Mouse (Mus musculus) kidney, postnatal 36 days (tissue): ENCODE data around the gene Ubd.
"Not testable (repeated sequence)": the region's sequence is repeated elsewhere in the genome, so short reads cannot be mapped to it uniquely, and the experiment has no call there.

Source experiments
- DNase-seq, 2 experiments: peaks; one replicate each; pipeline ENCODE4 v3.0.0; 2021 to 2022; ENCODE audit warnings: mixed read lengths in 2 of 2

Gene Ubd

DNA sequence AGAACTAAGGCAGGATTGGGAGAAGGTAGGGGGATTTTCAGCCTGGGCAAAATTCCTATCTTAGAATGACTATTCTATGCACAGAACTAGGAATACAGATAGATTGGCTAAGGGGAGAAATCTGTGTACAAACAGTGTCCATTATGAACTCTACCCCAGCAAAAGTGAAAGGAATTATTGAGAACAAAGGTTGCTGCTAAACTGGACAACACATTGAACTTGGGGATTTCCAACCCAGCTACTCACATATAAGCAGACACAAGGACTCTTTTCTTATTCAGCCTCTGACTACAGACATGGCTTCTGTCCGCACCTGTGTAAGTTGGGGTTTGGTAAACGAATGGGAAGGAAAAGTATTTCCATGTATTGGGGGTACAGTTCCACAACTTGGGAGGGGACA lies at the start of gene Ubd:
TSS of gene Ubd (plus strand) at position 237 of the 400 bp plus-strand sequence.
- no peak for DNase-seq

DNA sequence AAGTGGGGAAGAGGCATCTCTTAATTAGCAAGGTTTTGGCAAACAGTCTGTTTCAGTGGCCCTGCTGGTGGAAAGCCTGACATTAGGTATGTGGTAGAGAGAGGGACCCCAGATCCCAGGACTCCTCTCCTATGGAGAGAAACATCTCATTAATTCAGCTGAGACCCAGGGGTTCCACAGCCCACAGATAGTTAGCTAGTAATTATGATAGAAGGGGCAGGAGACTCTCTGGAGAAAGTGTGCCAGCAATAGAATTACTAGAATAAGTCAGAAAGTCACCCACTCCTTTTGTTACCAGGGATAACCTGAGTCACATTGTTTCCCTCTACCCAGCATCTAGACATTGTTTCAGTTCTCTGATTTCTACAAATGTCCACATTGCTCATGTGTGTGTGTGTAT lies 32.3 kb upstream of the Ubd start, which contains the start of gene Olfr93:
TSS of gene Olfr93 (minus strand) at position 101 of the 400 bp plus-strand sequence.
- no peak for DNase-seq

GRCm38 (mm10) chr17:37185474-37185873 lies 8.2 kb upstream of the Ubd start:
- no peak for DNase-seq

DNA sequence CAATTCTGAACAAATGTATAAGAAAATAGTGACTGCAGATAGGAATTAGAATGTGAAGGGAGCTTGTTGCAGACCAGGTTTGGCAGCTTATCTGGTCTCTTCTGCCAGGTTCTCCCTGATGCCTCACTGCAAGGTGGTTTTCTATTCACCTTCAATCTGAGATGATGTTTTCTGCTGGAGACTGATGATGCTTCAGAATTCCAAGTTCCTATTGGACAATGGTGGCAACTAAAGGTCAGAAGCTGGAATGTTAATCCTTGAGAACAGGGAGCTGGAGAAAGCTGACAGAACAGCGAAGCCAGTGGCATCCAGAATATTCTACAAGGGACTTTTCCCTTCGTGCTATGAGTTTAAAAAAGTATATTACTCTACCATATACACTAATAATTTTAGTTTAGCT lies 3.0 kb upstream of the Ubd start:
- DNase-seq, result peak; percentile 67 to 71

GRCm38 (mm10) chr17:37193032-37193431 lies 660 bp upstream of the Ubd start:
- DNase-seq, result no peak

- DNase-seq, result no peak
Measured at GRCm38 (mm10) chr17:37194782-37195181, 1.1 kb downstream of the Ubd start.

- DNase-seq, result peak in 1 of 2 experiments; percentile 23
Measured at GRCm38 (mm10) chr17:37196845-37197724, 3.4 kb downstream of the Ubd start.

GRCm38 (mm10) chr17:37200894-37201293 lies 7.2 kb downstream of the Ubd start, which contains the start of gene Olfr94:
TSS of gene Olfr94 (minus strand) at chr17:37200994.
- no peak for DNase-seq

DNA sequence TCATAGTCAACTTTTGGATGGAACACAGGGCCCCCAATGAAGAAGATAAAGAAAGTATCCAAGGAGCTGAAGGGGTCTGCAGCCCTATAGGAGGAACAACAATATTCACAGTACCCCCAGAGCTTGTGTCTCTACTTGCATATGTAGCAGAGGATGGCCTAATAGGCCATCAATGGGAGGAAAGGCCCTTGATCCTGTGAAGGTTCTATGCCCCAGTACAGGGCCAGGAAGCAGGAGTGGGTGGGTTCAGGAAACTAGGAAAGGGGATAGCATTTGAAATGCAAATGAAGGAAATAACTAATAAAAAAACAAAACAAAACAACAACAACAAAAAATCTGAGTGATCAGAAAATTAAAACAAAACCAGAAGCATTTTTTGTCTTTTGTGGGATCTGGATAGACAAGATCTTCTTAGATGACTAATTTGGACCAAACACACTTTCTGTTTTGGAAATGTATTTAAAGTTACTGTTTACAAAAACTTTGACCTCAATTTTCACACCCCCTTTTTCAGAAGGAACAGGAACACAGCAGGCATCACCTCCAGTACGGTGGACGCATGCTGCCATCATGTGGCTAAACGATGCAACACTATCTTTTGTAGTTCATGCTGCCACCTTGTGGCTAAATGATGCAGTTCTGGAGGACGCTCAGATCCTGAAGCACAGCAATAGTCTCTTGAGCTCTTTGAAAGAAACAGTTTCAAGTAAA lies 9.7 kb downstream of the Ubd start:
- DNase-seq, result peak; percentile 66 to 87

DNA sequence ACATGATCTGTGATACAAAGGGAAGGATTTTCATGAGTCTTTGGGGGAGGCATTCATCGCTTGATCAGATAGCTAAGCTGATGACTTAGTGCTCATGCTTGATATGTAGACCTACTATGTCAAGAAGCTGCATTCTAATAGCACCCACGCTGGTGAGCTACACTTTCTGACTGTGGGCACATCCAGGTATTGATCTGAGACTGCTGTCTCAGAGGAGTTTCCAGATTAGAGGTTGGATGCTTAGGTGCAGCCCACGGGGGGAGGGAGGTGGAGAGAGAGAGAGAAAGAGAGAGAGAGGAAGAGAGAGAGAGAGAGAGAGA lies 10.2 kb downstream of the Ubd start:
- DNase-seq, result no peak

- DNase-seq, result no peak
Measured at GRCm38 (mm10) chr17:37210884-37211768, 17.4 kb downstream of the Ubd start.

- no peak for DNase-seq
Measured at GRCm38 (mm10) chr17:37213018-37213417, 19.3 kb downstream of the Ubd start, which contains the start of gene Olfr95. TSS of gene Olfr95 (minus strand) at chr17:37213118.

DNA sequence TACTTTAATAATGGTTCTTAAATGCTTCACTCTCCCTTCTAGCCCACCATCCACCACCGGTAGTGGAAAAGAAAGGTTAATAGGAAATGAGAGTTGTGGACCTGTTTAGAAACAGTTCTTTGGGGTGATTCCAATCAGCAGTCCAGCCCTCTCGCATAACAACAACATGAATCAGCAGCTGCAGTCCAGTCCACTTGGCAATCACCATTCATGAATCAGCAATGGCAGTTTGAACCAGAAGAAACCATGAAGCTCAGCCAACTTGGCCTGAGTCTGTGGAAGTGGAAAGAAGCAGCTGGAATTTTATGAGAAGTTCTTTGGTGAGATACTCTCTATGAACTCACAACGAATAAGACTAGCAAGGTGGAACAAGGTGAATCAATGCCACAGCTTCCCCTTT lies 24.8 kb downstream of the Ubd start:
- no peak for DNase-seq

DNA sequence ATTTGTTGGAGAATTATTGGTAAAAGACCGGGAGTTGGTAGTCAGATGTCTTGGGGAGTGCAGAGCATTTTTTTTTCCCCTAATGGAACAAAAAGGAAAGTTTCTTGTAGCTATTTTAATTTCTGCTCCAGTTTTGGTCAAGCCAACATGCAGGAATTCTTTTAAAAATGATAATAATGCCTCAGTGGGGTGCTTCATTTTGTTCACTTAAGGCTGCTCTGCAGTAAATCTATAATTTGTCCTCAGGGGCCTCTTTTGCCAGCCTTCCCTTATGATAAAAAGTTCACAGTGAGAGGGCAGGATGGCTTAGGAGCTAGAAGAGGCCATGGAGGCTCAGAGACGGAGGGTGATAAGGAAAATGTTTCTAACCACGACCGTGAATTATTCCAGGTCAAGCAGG lies 26.2 kb downstream of the Ubd start, which contains the start of gene Olfr96:
TSS of gene Olfr96 (plus strand) at position 301 of the 400 bp plus-strand sequence.
- no peak for DNase-seq

DNA sequence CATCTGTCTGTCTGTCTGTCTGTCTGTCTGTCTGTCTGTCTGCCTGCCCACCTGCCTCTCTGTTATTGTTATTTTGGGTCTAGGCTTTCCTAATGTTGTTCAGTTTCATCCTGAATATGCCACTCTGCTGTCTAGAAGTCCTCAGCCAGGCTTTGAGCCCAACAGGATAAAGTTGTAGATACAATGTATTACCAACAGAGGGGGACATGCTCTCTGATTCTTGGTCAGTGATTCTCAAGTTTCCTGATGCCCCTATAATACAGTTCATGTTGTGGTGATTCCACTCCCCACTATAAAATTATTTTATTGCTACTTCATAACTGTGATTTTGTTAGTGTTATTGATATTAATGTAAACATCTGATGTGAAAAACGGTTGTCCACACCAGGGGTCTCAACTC lies 28.2 kb downstream of the Ubd start:
- DNase-seq, result no peak

DNA sequence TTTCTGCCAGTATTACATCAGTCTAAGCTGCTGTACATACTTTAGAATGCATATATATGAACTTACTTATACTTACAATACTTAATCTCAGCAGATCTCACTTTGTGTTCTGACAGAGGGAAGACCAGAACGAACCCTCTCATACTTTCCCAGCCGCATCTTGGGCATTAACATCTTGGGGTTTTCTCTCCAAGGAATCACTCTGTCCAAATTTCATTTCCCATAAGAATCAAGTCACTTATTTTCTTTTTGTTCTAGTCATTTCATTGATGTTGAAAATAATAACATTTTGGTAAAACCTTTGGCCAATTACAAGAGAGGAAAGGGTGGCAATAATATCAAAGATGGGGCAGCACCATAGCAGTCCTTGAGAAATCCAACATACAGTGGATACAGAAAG lies 43.5 kb downstream of the Ubd start, which contains the start of gene Olfr97:
TSS of gene Olfr97 (minus strand) at position 101 of the 400 bp plus-strand sequence.
- DNase-seq, result not testable (repeated sequence)

DNA sequence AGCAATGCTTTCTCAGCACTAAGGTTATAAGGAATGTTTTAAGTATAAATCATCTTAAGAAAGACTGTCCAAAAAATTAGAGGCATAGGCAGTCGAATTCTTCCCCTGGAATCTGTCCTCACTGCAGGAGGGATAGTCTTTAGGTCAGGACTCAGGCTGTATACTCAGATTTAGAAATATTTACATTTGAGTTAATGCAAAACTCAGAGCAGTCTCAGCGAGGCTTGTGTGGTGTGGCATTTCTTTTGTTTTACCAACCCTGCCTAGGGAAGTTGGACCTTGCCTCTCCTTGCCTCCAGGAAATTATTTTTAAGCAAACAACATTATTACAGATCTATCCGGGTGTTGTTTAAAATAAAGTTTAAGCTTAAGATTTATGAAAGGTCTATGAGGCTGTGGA lies 48.5 kb downstream of the Ubd start:
- no peak for DNase-seq
